Mouse (Mus musculus) skeletal muscle tissue, adult 2 months (tissue): ENCODE results near the gene Cttnbp2nl.

Experiments
- DNase-seq: peaks from one replicate; pipeline ENCODE4 v3.0.0-alpha.2; 2012; ENCODE audit warnings: low read depth, low spot score

The Cttnbp2nl gene

GRCm38 (mm10) chr3:104965070-104965855 lies 87.7 kb downstream of the Cttnbp2nl start:
- DNase-seq = no peak

DNA sequence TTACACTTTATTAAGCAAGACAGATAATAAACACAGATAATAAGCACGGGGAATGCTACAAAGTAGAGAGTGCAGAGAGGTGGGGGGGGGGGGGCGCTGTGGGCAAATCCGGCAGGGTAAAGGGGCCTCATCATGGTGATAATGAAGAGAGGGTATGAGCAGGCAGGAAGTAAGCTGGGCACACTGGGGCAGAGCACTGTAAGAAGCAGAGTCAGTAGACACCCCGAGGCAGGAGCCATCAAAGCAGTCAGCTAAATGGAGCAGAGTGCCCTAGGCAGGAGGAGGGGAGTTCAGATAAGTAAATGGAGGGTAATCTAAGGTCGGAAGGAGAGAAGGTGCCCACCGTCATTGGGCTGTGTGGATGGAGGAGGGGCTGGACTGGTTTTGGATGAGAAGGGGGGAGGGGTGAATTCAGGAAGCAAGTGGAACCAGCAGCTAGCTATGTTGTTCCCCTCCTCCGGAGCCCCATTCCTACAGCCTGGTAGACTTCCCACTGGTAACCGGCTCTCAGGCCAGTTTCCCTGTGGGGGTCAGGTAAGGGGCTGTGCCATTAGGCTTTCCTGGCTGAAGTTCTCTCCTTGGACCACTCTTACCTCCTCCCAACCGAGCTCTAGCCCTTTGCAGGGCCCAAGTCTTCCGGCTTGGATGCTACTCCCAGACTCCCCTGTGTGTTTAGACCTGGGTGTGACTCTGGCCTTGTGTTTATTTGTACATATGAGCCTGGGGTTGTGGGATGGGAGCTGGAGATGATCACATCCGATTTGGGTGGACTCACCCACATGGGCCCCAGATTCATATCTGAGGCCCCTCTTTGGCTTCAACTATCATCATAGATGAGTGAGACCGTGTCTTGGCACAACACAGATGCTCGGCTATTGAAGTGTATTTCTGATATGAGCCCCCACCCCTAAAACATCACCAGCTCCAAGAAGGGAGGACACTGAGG lies 89.3 kb downstream of the Cttnbp2nl start:
- no peak for DNase-seq

- no peak for DNase-seq
These were observed 90.1 kb downstream of the Cttnbp2nl start for GRCm38 (mm10) chr3:104962866-104963265.

DNA sequence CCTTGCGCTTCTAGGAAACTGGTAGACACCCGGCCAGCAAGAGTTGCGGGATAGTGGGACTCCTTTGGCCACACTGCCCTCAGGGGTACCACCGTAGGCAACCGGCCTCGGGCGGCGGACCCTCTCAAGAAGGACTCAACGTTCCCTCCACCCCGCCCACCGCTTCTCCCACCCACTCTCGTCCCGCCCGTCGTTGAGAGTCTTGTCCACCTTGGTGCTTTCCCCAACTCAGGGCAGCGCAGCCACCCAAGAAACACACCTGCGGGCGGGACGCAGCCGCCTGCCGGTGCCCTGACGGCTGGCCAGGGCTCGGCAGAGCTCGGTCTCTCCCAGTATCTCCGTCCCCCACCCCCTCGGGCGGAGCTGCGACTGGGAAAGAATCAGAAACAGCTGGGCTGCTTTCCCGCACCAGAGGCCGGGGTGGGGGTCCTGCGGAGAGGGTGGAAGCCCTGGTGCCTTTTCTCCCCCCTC lies 90.8 kb downstream of the Cttnbp2nl start:
- no peak for DNase-seq

- DNase-seq = no peak
These were observed 91.6 kb downstream of the Cttnbp2nl start, which contains the start of gene Wnt2b for GRCm38 (mm10) chr3:104961066-104962059. TSS of gene Wnt2b (minus strand) at chr3:104961921.

DNA sequence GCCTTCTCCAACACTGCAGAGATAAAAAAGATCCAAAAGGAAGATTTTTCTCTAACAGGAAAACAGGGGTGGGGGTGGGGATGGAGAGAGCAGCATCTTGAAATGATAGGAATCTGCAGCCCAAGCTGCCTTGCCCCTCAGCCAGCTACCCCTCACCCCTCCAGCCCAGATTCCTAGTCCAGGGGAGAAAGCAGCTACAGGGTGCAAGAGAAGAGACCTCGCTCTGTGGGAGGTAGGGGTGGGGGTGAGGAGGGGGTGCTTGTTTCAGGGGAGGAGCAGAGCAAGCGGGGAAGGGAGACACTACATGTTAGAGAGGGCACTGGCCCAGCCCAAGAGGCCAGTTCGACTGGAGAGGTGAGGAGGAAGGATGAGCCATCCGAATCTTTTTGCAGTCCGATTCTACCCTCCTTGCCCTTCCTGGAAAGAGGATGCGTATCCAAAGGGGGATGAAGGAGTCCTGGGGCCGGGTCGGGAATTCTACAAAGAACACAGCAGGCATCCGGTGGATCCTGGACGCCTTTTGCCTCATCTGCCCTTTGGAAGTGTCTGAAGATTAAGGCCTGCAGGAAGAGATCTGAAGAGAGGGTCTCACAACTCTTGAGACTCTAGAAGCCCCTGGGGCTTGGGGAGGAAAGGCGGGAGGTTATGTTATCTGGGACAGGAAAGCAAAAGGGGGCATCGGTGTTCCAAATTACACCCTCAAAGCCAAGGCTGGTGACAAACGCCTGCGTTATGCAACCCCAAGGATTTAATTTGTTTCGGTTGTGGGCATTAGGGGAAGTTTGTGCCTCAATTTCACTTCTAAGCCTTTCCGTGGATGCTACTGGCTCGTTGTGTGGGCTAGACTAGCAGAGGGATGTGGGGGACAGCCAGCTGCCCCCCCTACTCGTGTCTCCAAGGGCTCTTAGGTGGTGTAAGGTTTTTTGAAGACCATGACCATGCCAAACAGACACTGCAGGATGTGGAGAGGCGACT lies 92.6 kb downstream of the Cttnbp2nl start:
- DNase-seq = no peak

DNA sequence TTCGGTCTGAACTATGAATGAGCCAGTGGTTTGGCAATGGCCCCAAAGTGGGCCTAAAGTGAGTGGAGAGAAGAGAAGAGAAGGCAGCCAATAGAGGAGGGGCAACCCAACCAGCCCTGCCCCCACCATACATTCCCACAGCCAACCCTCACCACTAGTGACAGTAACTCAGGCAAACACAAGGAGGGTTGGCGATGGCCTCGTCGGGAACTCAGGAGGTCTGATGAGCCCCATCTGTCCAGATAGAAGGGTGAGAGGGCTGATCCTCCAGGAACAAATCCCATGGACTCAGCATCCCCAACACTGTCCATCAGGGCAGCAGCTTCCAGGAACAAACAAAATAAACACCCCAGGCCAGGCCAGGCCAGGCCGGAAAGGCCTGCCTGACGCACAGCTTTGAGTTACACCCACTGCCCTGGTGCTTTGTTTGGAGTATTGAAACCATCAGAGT lies 96.8 kb downstream of the Cttnbp2nl start:
- no peak for DNase-seq

DNA sequence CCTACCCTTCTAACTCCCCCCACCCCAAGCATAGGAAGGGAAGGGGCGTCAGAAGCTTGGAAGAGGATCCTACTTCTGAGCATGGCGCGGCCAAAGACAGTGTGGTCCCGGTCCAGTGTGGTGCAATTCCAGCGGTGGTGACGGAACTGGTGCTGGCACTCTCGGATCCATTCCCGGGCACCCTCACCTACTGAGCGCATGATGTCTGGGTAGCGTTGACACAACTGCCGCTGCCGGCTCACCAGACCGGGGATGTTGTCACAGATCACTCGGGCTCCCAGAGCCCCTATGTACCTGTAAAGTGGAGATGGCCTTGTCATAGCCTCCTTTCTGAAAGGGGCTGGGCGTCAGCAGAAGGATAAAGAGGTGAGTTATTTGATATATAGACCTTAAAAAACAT lies 98.4 kb downstream of the Cttnbp2nl start:
- no peak for DNase-seq

DNA sequence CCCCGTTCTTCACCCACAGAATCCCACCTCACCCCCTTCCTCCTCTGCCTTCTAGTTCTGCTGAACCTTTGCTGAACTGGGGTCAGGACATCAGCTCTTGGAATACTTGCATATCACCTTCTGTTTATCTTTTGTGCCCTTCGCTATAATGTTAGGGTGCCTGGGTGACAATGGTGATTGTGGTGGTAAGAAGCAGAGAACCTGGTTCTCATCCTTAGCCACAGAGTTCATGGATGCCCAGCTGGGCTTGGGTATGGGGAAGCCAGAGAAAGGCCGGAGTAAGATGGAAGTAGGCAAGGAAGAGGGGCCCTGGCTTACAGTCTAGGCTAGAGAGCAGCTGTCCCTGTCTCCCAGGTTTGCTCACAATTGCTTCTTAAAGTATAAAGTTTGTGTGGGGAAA lies 98.8 kb downstream of the Cttnbp2nl start:
- DNase-seq = no peak

DNA sequence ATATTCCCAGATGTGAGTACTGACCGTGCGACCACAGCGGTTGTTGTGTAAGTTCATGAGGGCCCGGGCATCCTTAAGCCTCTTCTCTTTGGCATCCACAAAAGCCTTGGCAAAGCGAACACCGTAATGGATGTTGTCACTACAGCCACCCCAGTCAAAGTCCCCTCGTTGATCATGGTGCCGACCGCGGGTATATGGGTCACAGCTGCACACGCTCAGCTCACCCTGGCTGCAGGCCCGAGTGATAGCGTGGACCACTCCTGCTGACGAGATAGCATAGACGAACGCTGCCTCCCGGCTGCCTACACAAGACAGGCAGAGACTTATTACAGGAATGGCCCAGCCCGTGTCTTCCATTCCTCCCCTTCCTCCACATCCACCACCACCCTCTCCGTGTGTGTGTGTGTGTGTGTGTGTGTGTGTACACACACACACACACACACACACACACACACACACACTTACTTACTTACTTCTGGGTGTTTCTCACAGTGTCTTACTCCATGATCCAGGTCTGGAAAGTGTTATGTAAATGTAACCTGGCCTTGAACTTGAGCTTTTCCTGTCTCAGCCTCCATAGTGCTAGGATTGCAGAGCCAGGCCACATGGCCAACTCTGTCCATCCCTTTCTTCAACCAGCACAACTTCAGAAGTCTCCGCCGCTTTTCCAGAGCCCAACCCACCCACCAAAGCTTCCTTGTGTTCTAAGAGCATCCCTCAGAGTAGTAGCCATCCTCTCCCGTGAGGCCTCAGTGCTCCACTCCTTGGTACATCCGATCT lies 99.9 kb downstream of the Cttnbp2nl start:
- no peak for DNase-seq
